Mouse (Mus musculus): ENCODE data around the gene Tbc1d30. TPM values are rescaled to one million over a fixed set of nuclear protein-coding genes. Genes with fewer than 3 reads are reported as not detected.
A peak's percentile ranks its signal among the peaks of the same experiment; 100 is the strongest.

The Tbc1d30 gene
- total RNA-seq, 2 experiments from 2014 or later, result 2.0 to 3.0 TPM

DNA sequence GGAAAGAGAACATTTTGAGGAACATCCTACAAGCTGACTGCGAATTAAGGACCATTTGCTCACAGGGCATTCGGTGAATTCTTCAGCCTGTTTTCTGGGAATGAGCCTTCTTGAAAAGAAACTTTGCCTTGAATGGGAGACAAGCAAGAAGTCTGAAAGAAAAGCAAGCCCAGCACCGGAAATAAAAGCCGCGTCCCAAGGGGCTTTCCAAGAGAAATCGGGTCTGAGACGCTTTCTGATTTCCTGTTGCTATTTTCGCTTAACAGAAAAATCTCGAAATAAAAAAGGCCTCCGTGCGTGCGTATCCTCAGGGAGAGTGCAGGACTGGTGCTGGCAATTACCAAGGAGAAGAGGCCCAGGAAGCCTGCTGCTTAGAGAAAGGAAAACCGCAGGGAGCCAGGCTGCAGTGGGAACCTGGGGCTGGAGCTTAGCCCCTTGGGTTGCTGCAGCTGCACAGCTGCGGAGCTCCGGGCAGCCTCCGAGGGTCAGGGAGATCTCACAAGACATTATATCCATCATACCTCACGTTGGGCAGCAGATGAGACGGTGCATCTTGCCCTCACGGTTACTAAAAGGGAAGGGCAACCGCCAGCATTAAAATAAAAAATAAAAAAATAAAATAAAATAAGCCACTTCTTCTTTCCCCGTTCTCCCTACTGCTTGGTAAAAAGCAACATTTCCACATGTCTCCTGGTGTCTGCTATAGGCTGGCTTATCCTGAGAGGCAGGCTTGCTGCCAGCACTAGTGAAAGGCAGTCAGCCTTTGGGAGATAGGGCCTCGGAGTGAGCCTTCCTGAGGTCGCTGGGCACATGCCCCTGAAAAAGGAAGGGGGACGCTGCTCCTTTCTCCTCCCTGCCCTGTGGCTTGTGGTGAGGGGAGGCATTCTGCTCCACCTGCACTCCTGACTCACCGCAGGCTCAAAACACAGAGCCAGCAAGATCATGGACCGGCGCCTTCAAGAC, 35.5 kb downstream of the Tbc1d30 start:
- intact Hi-C loops (cut with DNase I), result no loop called here
- DNase-seq (ENCODE audit: low spot score), result no peak

DNA sequence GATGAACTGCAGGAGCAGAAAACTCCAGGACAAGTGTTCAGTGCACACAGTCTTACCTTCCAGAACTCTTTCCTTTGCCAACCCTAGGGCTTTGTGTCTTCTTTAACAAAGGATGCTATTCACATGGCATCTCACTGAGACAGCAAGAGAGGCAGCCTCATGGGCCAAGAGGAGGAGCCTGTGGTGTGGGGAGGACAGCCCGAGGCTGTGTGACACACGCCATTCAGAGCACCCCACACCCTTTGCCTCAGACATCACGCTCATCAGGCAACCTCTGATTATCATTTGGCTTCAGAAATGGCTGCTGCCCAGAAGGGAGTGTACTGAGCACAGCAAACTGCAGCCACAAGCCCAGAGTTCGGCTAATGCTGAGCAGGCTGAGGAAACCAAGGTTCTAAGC, 36.9 kb downstream of the Tbc1d30 start:
- intact Hi-C loops (cut with DNase I), result no loop called here
- no peak for DNase-seq (ENCODE audit: low spot score)

DNA sequence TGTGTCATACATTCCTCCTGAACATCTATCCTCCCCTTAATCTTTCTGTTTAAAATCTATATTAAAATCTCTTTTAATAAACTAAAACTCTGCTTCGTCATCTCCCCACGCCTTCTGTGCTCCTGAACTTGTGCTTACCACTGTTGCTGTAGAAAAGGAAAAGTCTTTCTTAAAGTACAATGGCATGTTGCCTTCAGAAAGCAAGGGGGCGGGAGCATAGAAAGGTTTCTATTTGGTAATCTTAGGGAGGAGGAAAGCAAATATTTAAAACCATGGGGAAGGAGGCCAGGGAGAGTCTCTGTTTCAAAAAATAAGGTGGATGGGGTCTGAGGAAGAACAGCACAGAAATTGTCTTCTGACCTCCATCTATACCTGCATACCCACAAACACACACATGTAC, 38.0 kb downstream of the Tbc1d30 start:
- DNase-seq (ENCODE audit: low spot score), result no peak
- intact Hi-C loops (cut with DNase I), result no loop called here

DNA sequence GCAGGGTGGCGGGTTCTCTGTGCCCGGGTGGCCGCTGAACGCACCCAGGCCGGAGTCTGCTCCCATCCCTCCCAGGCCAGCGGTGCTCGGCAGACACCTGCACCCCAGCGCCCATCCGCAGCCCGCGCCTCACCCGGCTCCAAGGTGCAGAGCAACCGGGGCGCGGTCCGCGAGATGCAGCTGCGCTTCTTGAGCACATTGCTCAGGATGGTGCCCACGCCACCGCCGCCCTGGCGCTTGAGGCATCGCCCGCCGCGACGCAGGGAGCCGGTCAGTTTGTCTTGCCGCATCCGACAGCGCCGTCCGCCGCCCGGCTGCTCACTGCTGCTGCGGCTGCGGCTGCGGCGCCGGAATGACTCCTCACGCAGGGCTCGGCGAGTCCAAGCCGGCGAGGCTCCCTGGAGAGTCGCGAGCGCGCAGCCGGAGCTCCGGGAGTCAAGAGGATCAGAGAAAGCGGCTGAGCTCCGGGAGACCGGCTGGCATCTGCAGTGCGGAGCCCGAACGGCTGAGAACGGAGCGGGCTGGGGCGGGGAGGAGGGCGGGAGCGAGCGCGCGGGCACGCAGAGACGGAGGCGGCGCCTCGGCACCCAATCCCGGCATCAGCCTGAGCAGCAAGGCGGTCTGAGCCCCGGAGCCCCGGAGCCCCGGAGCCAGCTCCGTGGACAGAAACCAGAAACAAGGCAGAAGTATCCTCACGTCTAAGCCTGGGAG, 40.4 kb downstream of the Tbc1d30 start:
- intact Hi-C loops (cut with DNase I), result no loop called here

DNA sequence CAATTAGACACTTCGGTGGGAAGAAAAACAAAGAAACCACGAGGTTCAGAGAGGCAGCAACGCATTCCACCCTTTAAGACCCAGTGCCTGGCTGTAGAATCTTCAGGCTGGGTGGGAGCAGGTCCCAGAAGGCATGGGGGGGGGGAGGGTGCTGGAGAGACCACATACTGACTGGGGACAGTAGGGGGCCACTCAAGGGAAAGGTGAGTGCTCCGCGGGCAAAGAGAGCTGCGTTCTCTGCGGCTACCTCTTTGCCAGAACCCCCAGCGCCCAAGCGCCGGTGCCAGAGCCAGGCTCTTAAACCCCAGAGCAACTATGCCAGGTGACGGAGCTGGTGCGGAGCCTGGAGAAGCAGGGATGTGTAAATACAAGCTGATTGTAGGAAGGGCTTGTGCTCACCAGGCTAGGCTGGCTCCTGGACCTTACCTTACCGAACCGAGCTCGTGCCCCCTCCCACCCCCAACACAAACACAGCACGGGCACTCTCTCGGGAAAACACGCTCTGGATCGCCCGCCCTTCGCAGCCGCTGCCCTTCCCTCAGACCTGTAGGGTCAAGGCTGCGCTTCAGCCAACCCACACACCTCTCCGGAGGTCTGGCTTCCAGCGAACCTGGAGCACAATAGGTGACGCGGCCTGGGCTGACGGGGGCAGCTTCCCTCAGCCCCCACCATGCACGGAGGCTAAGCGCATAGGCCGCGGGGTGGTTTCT, 41.1 kb downstream of the Tbc1d30 start:
- no peak for DNase-seq (ENCODE audit: low spot score)
- intact Hi-C loops (cut with DNase I), result no loop called here

More for the DNA sequence above, 40.4 kb downstream of the Tbc1d30 start:
- peak; percentile 44 for DNase-seq (ENCODE audit: low spot score)

DNA sequence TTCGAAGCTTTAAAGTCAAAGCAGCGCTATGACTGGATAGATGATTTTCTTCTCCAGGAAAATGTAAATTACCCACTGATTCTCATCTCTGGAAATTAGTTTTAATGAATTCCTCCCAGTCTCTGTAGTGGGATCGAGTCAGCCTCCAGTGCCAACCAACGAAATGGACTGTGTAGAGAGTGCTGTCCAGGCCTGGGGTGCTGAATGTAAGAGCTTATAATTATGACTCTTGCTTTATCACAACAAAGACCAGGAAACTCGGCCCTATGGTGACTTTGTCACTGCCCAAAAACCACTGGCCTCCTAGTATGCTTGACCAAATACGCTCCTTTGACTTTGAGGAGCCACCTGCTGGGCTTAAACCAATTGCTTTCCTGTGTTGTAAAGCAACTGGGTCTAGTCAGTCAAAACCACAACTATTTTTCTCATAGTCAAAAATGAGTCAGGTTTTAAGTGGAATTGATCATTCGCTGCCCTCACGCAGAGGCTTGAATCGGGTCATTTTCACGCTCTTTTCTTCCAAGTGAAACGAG, 41.9 kb downstream of the Tbc1d30 start:
- DNase-seq (ENCODE audit: low spot score), result no peak
- intact Hi-C loops (cut with DNase I), result no loop called here

DNA sequence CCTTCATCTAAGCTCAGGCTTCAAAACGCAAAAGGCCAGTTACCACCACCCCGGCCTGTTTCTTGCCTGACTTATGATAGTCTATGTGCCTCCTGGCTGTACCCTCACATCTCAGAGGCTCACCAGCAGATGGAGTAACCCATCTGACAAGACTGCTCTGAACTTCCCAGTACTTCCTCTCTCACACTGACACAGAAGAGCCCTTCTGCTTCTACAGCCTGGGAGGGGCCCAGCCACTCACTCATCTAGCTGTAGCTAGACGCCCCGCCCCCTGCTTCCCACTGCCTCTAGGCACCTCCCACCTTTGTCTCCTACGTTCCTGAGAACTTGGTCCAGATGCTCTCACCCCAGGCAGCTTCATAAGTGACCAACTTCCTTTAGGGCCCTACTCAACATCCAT, 45.6 kb downstream of the Tbc1d30 start:
- DNase-seq (ENCODE audit: low spot score), result no peak

DNA sequence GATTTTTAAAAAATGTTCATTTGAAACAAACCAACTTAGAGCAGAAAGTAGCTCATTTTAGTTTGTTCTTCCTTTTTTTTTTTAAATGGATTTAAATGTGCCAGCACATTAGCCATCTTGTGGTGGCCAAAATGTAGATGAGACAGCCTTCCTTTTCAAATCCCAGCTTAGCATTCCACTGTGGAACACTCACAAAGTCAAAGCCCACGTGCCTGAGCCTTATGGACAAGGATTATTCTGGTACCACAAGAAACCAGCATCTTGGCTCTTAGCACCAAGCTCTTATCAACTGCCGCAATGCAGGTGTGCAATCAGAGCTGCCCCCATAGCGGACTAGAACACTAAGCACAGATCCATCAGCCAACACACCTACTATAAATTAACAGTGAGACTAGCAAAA, 47.5 kb downstream of the Tbc1d30 start:
- DNase-seq (ENCODE audit: low spot score), result no peak
- intact Hi-C loops (cut with DNase I), result no loop called here

More for the DNA sequence above, 45.6 kb downstream of the Tbc1d30 start:
- intact Hi-C loops (cut with DNase I), result no loop called here

DNA sequence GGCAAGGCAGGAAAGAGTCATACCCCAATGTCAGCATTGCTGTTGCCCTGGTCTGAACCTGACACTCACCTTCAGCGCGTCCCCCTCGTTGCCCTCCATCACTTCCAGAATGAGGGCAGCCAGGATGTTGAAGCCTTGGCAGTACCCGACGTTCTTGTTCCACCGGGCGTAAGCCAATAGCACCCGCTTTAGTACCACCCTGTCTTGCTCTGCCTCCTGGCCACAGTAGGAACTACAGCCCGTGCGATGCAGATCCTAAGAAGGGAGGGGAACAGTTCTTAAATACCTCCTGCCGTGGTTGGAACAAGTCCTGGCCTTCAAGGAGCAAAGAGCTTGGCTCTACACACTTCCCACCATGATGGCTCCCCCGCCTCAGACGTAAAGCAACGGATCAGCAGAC, 49.2 kb downstream of the Tbc1d30 start:
- intact Hi-C loops (cut with DNase I), result no loop called here

DNA sequence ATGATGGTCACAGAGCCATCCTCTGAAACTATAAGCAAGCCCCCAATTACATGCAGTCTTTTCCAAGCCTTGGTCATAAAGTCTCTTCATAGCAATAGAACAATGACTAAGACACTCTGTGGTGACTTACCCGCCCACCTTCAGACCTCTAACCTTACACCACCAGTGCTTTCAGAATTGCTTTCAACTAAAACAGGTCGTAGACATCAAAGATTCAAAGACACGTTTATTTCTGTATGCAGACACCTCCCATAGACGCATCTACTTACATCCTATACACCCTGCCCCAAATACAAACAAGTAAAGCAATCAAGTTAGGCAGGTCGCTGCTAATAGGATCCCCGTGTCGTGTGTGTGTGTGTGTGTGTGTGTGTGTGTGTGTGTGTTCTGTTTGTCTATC, 50.4 kb downstream of the Tbc1d30 start:
- DNase-seq (ENCODE audit: low spot score), result no peak
- intact Hi-C loops (cut with DNase I), result no loop called here

More for the DNA sequence above, 49.2 kb downstream of the Tbc1d30 start:
- no peak for DNase-seq (ENCODE audit: low spot score)

DNA sequence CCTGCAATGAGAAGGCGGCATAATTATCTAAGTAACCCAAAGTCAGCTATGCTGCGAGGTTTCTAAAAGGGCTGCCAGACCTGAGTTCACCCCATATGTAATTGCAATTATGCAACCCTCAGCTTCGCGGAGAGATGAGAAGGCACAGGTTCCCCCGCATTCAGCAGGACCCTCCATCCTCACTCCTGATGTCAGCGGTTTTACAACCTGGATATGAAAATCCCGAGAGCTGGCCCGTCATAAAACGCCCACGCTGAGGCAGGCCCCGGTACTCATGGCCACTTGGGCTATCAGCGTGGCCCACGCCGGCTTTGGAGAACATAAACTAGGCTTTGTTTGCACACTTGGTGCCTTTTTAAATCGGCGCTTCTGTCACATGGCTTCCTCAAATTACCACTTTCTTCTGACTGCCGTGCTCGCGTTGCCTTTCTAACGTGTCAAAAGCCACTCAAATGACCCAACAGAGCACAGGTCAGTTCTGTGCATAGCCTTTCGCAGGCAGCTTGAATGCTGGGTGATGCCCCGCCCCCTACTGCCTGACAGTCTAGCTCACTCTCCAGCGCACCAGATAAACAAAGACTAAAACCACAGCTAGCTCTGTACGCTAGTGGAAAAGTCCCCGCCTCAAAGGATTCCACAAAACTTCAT, 53.9 kb downstream of the Tbc1d30 start:
- intact Hi-C loops (cut with DNase I), result no loop called here
- no peak for DNase-seq (ENCODE audit: low spot score)

DNA sequence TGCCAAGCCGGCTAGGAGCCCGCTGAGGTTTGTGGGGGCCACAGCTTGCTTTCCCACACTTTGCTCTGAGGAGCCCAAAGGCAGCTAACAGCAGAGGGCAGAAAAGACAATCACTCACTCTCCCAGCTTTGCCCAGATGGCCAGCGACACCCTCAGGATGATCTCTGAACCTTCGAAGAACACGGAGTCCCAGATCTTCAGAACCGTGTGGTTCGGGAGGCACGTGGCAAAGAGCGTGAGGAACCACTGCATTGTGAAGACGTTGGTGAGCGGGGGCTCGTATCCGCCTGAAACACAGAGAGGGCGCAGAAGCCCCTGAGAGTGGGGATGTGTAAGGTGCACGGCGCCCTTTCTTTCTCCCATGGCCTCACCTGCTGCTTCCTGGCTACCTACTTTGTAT, 56.6 kb downstream of the Tbc1d30 start:
- intact Hi-C loops (cut with DNase I), result no loop called here

DNA sequence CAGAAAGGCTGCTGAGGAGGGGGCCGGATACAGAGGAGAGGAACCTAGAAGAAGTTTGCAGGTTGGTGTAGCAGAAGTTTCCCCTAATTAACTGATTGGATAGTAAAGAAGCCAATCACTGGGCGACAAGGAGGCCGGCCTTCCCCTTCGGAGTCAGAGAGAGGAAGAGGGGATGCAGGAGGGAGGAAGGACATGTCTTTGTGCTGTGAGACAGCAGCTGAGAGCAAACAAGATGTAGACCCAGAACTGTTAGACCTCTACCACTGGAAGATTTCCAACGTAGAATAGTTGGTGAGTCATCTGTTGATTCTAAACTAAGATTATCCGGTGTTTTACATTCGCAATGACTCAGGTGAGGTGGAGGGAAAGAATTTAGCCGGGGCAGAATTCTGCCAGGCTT, 57.2 kb downstream of the Tbc1d30 start:
- intact Hi-C loops (cut with DNase I), result no loop called here
- DNase-seq (ENCODE audit: low spot score), result no peak

More for the DNA sequence above, 56.6 kb downstream of the Tbc1d30 start:
- DNase-seq (ENCODE audit: low spot score), result no peak

DNA sequence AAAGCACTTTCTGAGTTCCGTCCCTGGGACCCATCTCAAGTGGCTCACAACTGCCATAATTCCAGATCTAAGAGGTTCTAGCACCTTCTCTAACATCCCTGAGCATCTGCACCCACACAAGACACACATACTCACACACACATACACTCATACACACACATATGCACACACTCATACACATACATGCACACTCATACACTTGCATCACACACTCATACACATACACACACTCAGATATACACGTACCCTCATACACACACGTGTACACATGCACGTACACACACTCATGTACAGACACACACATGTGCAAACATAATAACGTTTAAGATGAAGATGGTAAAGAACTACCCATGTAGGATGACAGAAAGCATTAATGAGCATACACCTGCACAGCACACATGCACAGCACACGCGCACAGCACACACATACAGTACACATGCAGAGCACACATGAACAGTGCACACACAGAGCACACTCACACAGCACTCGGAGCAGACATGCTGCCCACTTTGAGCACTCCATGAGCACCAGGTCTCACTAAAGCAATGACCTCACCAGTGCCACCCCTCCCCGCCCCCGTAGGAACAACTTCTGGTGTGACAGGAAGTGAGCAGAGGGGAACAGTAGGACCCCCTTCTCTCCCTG, 59.7 kb downstream of the Tbc1d30 start:
- intact Hi-C loops (cut with DNase I), result no loop called here
- no peak for DNase-seq (ENCODE audit: low spot score)

DNA sequence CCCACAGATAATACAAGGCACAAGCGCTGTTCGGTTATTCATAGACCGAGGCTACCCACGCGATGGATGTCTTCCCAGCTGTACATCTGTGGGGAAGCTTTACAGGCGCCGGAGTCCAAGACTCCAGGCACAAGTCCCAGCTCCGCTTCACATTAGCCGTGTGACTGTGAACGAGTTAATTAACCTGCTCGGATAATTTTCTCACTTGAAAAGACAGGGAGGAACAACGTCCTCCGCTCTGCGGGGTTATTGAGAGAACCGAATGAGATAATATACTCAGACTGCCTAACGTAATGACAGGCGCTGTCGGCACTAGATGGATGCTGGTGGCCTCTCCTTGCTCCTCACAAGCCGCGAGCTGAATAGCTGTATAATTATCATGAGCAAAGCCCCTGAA, 60.4 kb downstream of the Tbc1d30 start:
- DNase-seq (ENCODE audit: low spot score), result no peak
- intact Hi-C loops (cut with DNase I), result no loop called here

DNA sequence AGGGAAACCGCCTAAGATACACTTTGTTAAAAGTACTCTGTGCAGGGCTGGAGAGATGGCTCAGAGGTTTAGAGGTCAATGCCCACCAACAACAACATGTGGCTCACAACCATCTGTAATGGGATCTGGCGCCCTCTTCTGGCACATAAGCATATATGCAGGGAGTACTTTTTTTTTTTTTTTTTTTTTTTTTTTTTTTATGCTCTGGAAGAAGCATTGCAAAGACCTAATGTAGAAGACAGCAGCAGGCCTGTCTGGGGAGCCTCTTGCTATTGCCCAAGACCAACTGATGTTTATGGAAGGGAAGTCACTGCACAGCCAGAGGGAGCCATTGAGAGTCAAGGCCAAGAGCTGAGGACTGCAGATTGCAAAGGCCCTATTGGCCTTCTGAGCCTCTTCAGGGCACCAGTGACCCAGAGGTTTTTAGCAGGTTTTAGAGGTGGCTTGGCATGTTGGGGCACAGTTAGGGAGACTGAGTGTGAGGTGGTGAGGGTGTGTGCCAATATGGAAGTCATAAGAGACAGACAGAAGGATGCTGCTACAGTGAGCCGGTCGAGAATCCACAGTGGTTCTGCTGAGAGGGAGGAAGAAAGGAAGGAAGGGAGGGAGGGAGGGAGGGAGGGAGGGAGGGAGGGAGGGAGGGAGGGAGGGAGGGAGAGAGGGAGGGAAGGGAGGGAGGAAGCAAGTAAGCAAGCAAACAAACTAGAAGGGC, 61.0 kb downstream of the Tbc1d30 start:
- no peak for DNase-seq (ENCODE audit: low spot score)
- intact Hi-C loops (cut with DNase I), result no loop called here

DNA sequence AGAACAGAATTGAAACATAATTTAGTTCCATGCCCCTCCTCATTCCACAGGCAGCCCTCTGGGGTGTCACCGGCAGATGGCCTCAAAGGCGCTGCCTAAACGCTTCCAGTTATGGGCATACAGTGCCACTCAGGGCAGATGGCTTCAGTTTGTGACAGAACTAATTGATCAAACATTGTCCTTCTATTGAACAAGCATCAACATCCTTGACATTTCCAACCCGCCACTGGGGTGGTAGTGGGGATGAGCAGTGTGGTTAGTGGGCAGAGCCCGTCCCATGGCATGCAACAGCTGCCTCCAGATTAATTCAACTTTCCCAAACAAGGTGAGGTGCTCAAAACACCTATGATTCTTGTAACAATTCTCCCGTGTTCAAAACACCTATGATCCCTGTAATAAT, 68.2 kb downstream of the Tbc1d30 start:
- DNase-seq (ENCODE audit: low spot score), result no peak
- intact Hi-C loops (cut with DNase I), result no loop called here

DNA sequence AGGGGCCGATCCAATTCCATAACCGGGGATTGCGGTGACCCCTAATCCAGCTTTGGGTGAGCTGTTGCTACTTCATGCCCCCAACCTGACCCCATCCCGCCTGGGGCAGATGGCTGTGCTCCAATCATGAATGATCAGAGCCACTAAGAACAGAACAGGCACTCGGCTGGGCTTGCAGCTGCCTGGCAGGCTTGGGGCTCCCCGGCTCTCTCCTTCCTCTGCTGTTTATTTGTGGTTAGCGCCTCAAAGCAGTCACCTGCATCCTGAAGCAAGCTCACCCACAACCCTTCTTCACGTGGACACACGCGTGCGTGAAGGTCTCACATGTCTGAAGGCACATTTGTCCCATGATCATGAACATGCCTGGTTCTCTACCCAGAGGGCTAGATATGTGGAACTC, 68.6 kb downstream of the Tbc1d30 start:
- no peak for DNase-seq (ENCODE audit: low spot score)
- intact Hi-C loops (cut with DNase I), result no loop called here

DNA sequence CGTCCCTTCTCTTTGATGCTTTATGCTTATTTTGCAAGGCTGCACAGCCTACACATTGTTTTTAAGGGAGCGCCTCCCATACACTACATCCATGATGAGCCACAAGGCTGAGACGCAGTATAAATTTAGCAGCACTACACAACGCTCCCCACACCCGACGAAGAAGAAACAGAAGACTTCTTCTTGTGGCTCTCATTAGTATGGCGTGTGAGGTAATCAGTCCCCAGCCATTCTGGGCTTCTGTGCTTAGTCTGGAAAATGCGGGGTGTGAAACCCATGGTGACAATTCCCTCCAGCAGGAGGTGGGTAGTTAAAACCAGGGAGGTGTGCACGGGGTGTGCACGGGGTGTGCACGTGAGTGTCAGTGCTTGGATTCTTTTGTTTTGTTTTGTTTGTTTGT, 70.1 kb downstream of the Tbc1d30 start:
- DNase-seq (ENCODE audit: low spot score), result no peak

More for the DNA sequence above, 70.1 kb downstream of the Tbc1d30 start:
- intact Hi-C loops (cut with DNase I), result no loop called here

Measured in heart, postnatal 25 days (tissue).